Mouse (Mus musculus): ENCODE data around the gene Lexm. TPM values are rescaled to one million over a fixed set of nuclear protein-coding genes. Genes with fewer than 3 reads are reported as not detected.

Lexm gene
- polyA plus RNA-seq, 1 experiment, result 0.08 TPM

GRCm38 (mm10) chr4:106628650-106629360, 11.8 kb upstream of the Lexm start:
- Histone ChIP-seq H3K4me1 (ENCODE audit: control insufficient read depth, insufficient read depth, low read length) (peaks cover 9% of the 10 kb centered on the region), H3K4me3 (ENCODE audit: insufficient read depth, low read length) (no peak overlapping the region), H3K27ac (ENCODE audit: insufficient read depth, low read length) (no peak overlapping the region)
- TF ChIP-seq CTCF (IDR thresholded peaks at IDR 0.05; ENCODE audit: extremely low read depth, insufficient read depth, low read length), result no peak
- TF ChIP-seq POLR2A (IDR thresholded peaks at IDR 0.05; ENCODE audit: extremely low read depth, insufficient read depth, low read length), result no peak

GRCm38 (mm10) chr4:106627809-106628208, 10.8 kb upstream of the Lexm start:
- Histone ChIP-seq H3K4me3 (ENCODE audit: insufficient read depth, low read length) (no peak overlapping the region), H3K27ac (ENCODE audit: insufficient read depth, low read length) (no peak overlapping the region), H3K4me1 (ENCODE audit: control insufficient read depth, insufficient read depth, low read length) (peaks cover 5% of the 10 kb centered on the region; the same call in 1 of the 2 replicates)
- TF ChIP-seq POLR2A (IDR thresholded peaks at IDR 0.05; ENCODE audit: extremely low read depth, insufficient read depth, low read length) (no peak), CTCF (IDR thresholded peaks at IDR 0.05; ENCODE audit: extremely low read depth, insufficient read depth, low read length) (no peak)

- TF ChIP-seq CTCF (IDR thresholded peaks at IDR 0.05; ENCODE audit: extremely low read depth, insufficient read depth, low read length) (no peak), POLR2A (IDR thresholded peaks at IDR 0.05; ENCODE audit: extremely low read depth, insufficient read depth, low read length) (no peak)
- Histone ChIP-seq H3K4me3 (ENCODE audit: insufficient read depth, low read length) (no peak overlapping the region), H3K27ac (ENCODE audit: insufficient read depth, low read length) (no peak overlapping the region), H3K4me1 (ENCODE audit: control insufficient read depth, insufficient read depth, low read length) (peaks cover 4% of the 10 kb centered on the region; the same call in 1 of the 2 replicates)
Observed at GRCm38 (mm10) chr4:106624271-106624670, 7.2 kb upstream of the Lexm start.

GRCm38 (mm10) chr4:106622712-106623111, 5.7 kb upstream of the Lexm start:
- TF ChIP-seq POLR2A (IDR thresholded peaks at IDR 0.05; ENCODE audit: extremely low read depth, insufficient read depth, low read length) (no peak), CTCF (IDR thresholded peaks at IDR 0.05; ENCODE audit: extremely low read depth, insufficient read depth, low read length) (no peak)
- Histone ChIP-seq H3K4me3 (ENCODE audit: insufficient read depth, low read length) (no peak overlapping the region), H3K27ac (ENCODE audit: insufficient read depth, low read length) (no peak overlapping the region), H3K4me1 (ENCODE audit: control insufficient read depth, insufficient read depth, low read length) (peaks cover 3% of the 10 kb centered on the region; the same call in 1 of the 2 replicates)

GRCm38 (mm10) chr4:106622030-106622493, 5.0 kb upstream of the Lexm start, which contains the start of gene Ttc22:
Ttc22 (plus strand) TSS chr4:106622432.
- H3K27ac ChIP-seq (ENCODE audit: insufficient read depth, low read length), result no peak within 1 kb of the TSS
- no peak for TF ChIP-seq POLR2A (IDR thresholded peaks at IDR 0.05; ENCODE audit: extremely low read depth, insufficient read depth, low read length)
- TF ChIP-seq CTCF (IDR thresholded peaks at IDR 0.05; ENCODE audit: extremely low read depth, insufficient read depth, low read length), result no peak
- H3K4me1 ChIP-seq (ENCODE audit: control insufficient read depth, insufficient read depth, low read length), result peaks cover 5% of the 10 kb centered on the region; the same call in 1 of the 2 replicates
- no peak within 1 kb of the TSS for H3K4me3 ChIP-seq (ENCODE audit: insufficient read depth, low read length)

GRCm38 (mm10) chr4:106621428-106621827, 4.4 kb upstream of the Lexm start:
- TF ChIP-seq CTCF (IDR thresholded peaks at IDR 0.05; ENCODE audit: extremely low read depth, insufficient read depth, low read length), result no peak
- no peak for TF ChIP-seq POLR2A (IDR thresholded peaks at IDR 0.05; ENCODE audit: extremely low read depth, insufficient read depth, low read length)
- no peak overlapping the region for H3K27ac ChIP-seq (ENCODE audit: insufficient read depth, low read length)

GRCm38 (mm10) chr4:106618898-106619297, 1.9 kb upstream of the Lexm start:
- no peak overlapping the region for H3K27ac ChIP-seq (ENCODE audit: insufficient read depth, low read length)
- TF ChIP-seq CTCF (IDR thresholded peaks at IDR 0.05; ENCODE audit: extremely low read depth, insufficient read depth, low read length), result no peak
- TF ChIP-seq POLR2A (IDR thresholded peaks at IDR 0.05; ENCODE audit: extremely low read depth, insufficient read depth, low read length), result no peak
- no peak overlapping the region for H3K4me3 ChIP-seq (ENCODE audit: insufficient read depth, low read length)
- peaks cover 3% of the 10 kb centered on the region; the same call in 1 of the 2 replicates for H3K4me1 ChIP-seq (ENCODE audit: control insufficient read depth, insufficient read depth, low read length)

More at GRCm38 (mm10) chr4:106621428-106621827, 4.4 kb upstream of the Lexm start:
- Histone ChIP-seq H3K4me3 (ENCODE audit: insufficient read depth, low read length) (no peak overlapping the region), H3K4me1 (ENCODE audit: control insufficient read depth, insufficient read depth, low read length) (peaks cover 3% of the 10 kb centered on the region; the same call in 1 of the 2 replicates)

GRCm38 (mm10) chr4:106615637-106616036, 1.4 kb downstream of the Lexm start:
- Histone ChIP-seq H3K4me3 (ENCODE audit: insufficient read depth, low read length) (no peak overlapping the region), H3K27ac (ENCODE audit: insufficient read depth, low read length) (no peak overlapping the region), H3K4me1 (ENCODE audit: control insufficient read depth, insufficient read depth, low read length) (peaks cover 3% of the 10 kb centered on the region; the same call in 1 of the 2 replicates)
- TF ChIP-seq CTCF (IDR thresholded peaks at IDR 0.05; ENCODE audit: extremely low read depth, insufficient read depth, low read length) (no peak), POLR2A (IDR thresholded peaks at IDR 0.05; ENCODE audit: extremely low read depth, insufficient read depth, low read length) (no peak)

- H3K27ac ChIP-seq (ENCODE audit: insufficient read depth, low read length), result no peak overlapping the region
- peaks cover 3% of the 10 kb centered on the region; the same call in 1 of the 2 replicates for H3K4me1 ChIP-seq (ENCODE audit: control insufficient read depth, insufficient read depth, low read length)
- TF ChIP-seq CTCF (IDR thresholded peaks at IDR 0.05; ENCODE audit: extremely low read depth, insufficient read depth, low read length) (no peak), POLR2A (IDR thresholded peaks at IDR 0.05; ENCODE audit: extremely low read depth, insufficient read depth, low read length) (no peak)
- no peak overlapping the region for H3K4me3 ChIP-seq (ENCODE audit: insufficient read depth, low read length)
Observed at GRCm38 (mm10) chr4:106614881-106615280, 2.2 kb downstream of the Lexm start.
